ENCODE assay signal across 11 mouse cellular contexts in genomic region chr6:88544644-88545396, GRCm38 (mm10). TPM values are rescaled to one million over a fixed set of nuclear protein-coding genes. Genes with fewer than 3 reads are reported as not detected.
DNase-seq lines count a peak whose midpoint lies in the region; ATAC-seq and TF ChIP-seq lines count a peak whose summit lies in the region.
"Had no signal": no experiment of that assay in that cellular context is flagged by ENCODE, and none has a peak within 500 bp of the region (broad histone marks: within the 10 kb centered on the region; RNA-seq: fewer than 3 reads in every experiment).

No protein-coding gene starts in this region.

- H3K27ac ChIP-seq in midbrain, postnatal 0 days (ENCODE audit: low read depth, low read length): peak overlapping the region; percentile 38; the same call in 1 of the 2 replicates
- H3K27ac ChIP-seq: lung, embryonic 15.5 days had no signal

- 33% methylated on average over 11 of the region's 11 CpGs for WGBS in midbrain, postnatal 0 days

- H3K4me1 ChIP-seq in midbrain, postnatal 0 days (ENCODE audit: insufficient read depth, low read length): no peaks in the 10 kb centered on the region; the same call in 1 of the 2 replicates
- H3K4me1 ChIP-seq: lung, embryonic 15.5 days had no signal

- H3K27me3 ChIP-seq in midbrain, postnatal 0 days (ENCODE audit: insufficient read depth, low read length): 0 out of 2 replicates have a peak, but pooled peaks cover 3% of the 10 kb centered on the region

- no peaks in the 10 kb centered on the region for H3K9me3 ChIP-seq in midbrain, postnatal 0 days (ENCODE audit: low read length)
- H3K9me3 ChIP-seq: lung, embryonic 15.5 days had no signal

- no peak overlapping the region for H3K4me2 ChIP-seq in midbrain, postnatal 0 days (ENCODE audit: low read depth, low read length, poor library complexity, severe bottlenecking)
- H3K4me2 ChIP-seq: lung, embryonic 15.5 days had no signal

- H3K36me3 ChIP-seq in midbrain, postnatal 0 days (ENCODE audit: insufficient read depth, low read length): no peaks in the 10 kb centered on the region
- H3K36me3 ChIP-seq: lung, embryonic 15.5 days had no signal

- DNase-seq in heart, adult 11 months: peak; percentile 76
- no peak for DNase-seq in heart, adult 8-10 months (ENCODE audit: low spot score)
- DNase-seq in liver: peak; percentile 30
- DNase-seq in midbrain, postnatal 0 days (ENCODE audit: low spot score): no peak
- DNase-seq in frontal cortex, postnatal 10 days (ENCODE audit: low spot score in 2 of 2): no peak
- DNase-seq in thymus, postnatal 0 days (ENCODE audit: low spot score): no peak
- DNase-seq in right cerebral cortex, postnatal 4 days: no peak
- DNase-seq: cerebellum, adult 11 months had no signal

- no peak overlapping the region for H3K4me3 ChIP-seq in midbrain, postnatal 0 days (ENCODE audit: low read depth, low read length)
- H3K4me3 ChIP-seq: erythroblast, embryonic 14.5 days; lung, embryonic 15.5 days had no signal

- no peak overlapping the region for H3K9ac ChIP-seq in midbrain, postnatal 0 days (replicated peaks; ENCODE audit: low read length, poor library complexity, severe bottlenecking)
- H3K9ac ChIP-seq: lung, embryonic 15.5 days had no signal

- no peak for TF ChIP-seq CTCF in midbrain, postnatal 0 days (IDR thresholded peaks at IDR 0.05)

- ATAC-seq in common myeloid progenitor, adult 5-6 weeks (replicated peaks; ENCODE audit: low read depth, poor library complexity, severe bottlenecking): peak; percentile 86
- ATAC-seq in midbrain, postnatal 0 days (ENCODE audit: low FRiP score): no peak

RNA-seq across cellular contexts. Expression of gene Sec61a1, which starts 26.1 kb away (rescaled TPM):
- total RNA-seq in heart, adult 8-10 months (2022): 10 to 100 TPM; 35.1 to 41.5 (median 39.3) TPM
- total RNA-seq in common myeloid progenitor, adult 5-6 weeks (2017): 76.9 and 101 TPM in 2 replicates
- total RNA-seq in midbrain, postnatal 0 days (2014; rRNA removed): 192 and 199 TPM in 2 replicates
- 131 TPM in 2 replicates for polyA plus RNA-seq in midbrain, postnatal 0 days (2015; fragmentation: Nextera tagmentation; extraction: Ambion mirVana)
- polyA plus RNA-seq in thymus, postnatal 0 days (2015; fragmentation: Nextera tagmentation; extraction: Ambion mirVana): 138 and 139 TPM in 2 replicates

Comparison
In these comparisons a context has a peak if more than half of its experiments do, and no peak if none do; other contexts are left out.
1. DNase-seq: peak in heart, adult 11 months (single experiment) and liver (single experiment); none in heart, adult 8-10 months (single experiment), midbrain, postnatal 0 days (single experiment), frontal cortex, postnatal 10 days (0 of 2), thymus, postnatal 0 days (single experiment) and right cerebral cortex, postnatal 4 days (single experiment).